9 mouse cellular contexts compared by ENCODE assay signal in the genomic region with DNA sequence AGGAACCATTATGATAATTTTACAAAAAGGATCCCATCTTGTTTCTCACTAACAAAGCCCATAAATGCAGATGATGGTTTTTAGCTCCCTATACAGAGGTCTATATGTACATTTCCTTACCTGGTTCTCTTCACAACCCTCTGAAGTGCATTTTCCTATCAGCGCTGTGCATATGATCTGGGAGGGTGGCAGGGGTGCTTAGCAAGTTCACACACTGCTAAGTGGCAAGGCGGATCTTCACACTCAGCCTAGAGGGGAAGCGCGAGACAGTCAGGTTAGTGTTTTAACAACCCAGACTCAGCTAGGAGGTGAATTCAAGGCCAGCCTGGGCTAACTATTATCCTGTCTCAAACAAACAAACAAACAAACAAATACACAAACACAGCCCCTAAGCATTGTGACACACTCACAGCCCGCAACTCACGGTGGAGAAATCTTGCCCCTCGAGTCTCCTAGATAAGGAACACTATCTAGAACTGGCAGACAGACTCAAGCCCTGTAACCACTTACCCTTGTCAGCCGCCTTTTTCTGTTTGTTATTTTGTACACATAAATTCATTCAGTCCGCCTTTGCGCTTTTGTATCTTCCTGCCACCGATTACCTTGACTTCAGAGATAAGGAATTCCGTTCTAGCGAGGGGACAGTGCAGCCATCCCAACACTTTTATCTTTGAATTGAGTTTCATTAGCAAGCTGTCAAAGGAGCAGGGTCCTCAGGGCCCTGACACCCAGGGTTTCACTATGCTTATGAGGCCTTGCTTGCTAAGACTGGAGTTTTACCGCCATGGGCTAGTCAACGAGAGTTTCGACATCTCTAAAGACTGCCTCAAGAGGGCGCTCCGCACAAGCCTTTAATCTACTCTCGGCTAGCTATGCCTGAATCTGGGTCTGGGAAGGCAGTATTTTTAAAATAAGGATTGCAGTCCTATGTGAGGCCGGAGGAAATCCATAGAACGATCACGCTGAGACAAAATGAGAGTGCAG. TPM values are rescaled to one million over a fixed set of nuclear protein-coding genes. Genes with fewer than 3 reads are reported as not detected.
DNase-seq lines count a peak whose midpoint lies in the region; ATAC-seq and TF ChIP-seq lines count a peak whose summit lies in the region.
"Had no signal": no experiment of that assay in that cellular context is flagged by ENCODE, and none has a peak within 500 bp of the region (broad histone marks: within the 10 kb centered on the region; RNA-seq: fewer than 3 reads in every experiment).

No protein-coding gene starts in this region.

- TF ChIP-seq CTCF in gastrocnemius, adult 2 months (IDR thresholded peaks at IDR 0.05): peak; percentile 90

- H3K9ac ChIP-seq in hindbrain, embryonic 16.5 days (ENCODE audit: low read depth, low read length): no peak overlapping the region

- WGBS in hindbrain, embryonic 16.5 days: 47% methylated on average over 22 of the region's 22 CpGs

- peak; percentile 79 for ATAC-seq in hindbrain, embryonic 16.5 days

- no peak overlapping the region for H3K4me2 ChIP-seq in hindbrain, embryonic 16.5 days (ENCODE audit: low read length)

- peak; percentile 88 for DNase-seq in ZHBTc4 (ENCODE audit: low read depth, low spot score)
- DNase-seq in cerebellum, postnatal 4 days (ENCODE audit: low spot score in 2 of 2): peak; percentile 70 to 85
- DNase-seq in gastrocnemius, adult 2 months: peak; percentile 86
- peak; percentile 82 to 88 for DNase-seq in left cerebral cortex, adult 18-20 months (ENCODE audit: low spot score in 2 of 2)
- DNase-seq in lung, postnatal 4 days: peak; percentile 78 to 85
- DNase-seq in right cerebral cortex, adult 18-20 months: peak; percentile 77
- peak; percentile 52 to 68 for DNase-seq in urinary bladder, adult 18-20 months (ENCODE audit: low spot score in 2 of 2)

- H3K4me1 ChIP-seq in hindbrain, embryonic 16.5 days (ENCODE audit: control insufficient read depth, insufficient read depth, low read depth, low read length): no peaks in the 10 kb centered on the region

- H3K9me3 ChIP-seq in hindbrain, embryonic 16.5 days (ENCODE audit: control insufficient read depth, low read length): no peaks in the 10 kb centered on the region

- H3K27ac ChIP-seq in gastrocnemius, adult 2 months: no peak overlapping the region
- H3K27ac ChIP-seq in hindbrain, embryonic 16.5 days (ENCODE audit: low read depth, low read length): no peak overlapping the region

- H3K4me3 ChIP-seq in gastrocnemius, adult 2 months: peak overlapping the region; percentile 59
- no peak overlapping the region for H3K4me3 ChIP-seq in hindbrain, embryonic 16.5 days (ENCODE audit: low read length)
- H3K4me3 ChIP-seq: myocyte had no signal

- no peaks in the 10 kb centered on the region for H3K27me3 ChIP-seq in hindbrain, embryonic 16.5 days (replicated peaks; ENCODE audit: control insufficient read depth, insufficient read depth, low read length)

- intact Hi-C loops in gastrocnemius, adult 2 months (cut with DNase I): loop anchor here (2.0 to 5.0 kb wide), 2 partner anchors 175 to 234 kb away; no protein-coding TSS in a partner anchor

- no peaks in the 10 kb centered on the region for H3K36me3 ChIP-seq in hindbrain, embryonic 16.5 days (ENCODE audit: control insufficient read depth, insufficient read depth, low read length)

RNA-seq across cellular contexts. Expression of gene Tiam2, which starts 53.0 kb away (rescaled TPM):
- total RNA-seq in gastrocnemius, adult 2 months (2021): 1 to 10 TPM; 3.7 to 4.5 TPM
- polyA plus RNA-seq in hindbrain, embryonic 16.5 days (2015; fragmentation: Nextera tagmentation; extraction: Ambion mirVana): 3.6 and 7.5 TPM in 2 replicates
- total RNA-seq in left cerebral cortex, adult 18-20 months (2021): 10 to 100 TPM; 75.6 to 84.1 TPM

Comparison
In these comparisons a context has a peak if more than half of its experiments do, and no peak if none do; other contexts are left out.
1. RNA of gene Tiam2, which starts 53.0 kb away (total RNA-seq): 75.6 to 84.1 TPM in left cerebral cortex, adult 18-20 months; 3.7 to 4.5 TPM in gastrocnemius, adult 2 months; every median in the first group is over 10 times any median in the second.
2. Peak in every context shown above with its lines, with median percentiles within 50 percentile points of each other: DNase-seq.